Mouse (Mus musculus) lung, postnatal 0 days (tissue): Measurements from ENCODE around the gene Eps8l3.

Source experiments
- CTCF ChIP-seq: IDR thresholded peaks from 2 replicates; pipeline ENCODE4 v1.5.1; 2016; ENCODE audit warnings: antibody characterized with exemption, mild to moderate bottlenecking
- EP300 ChIP-seq: IDR thresholded peaks from 2 replicates; pipeline ENCODE4 v1.6.1; 2016; ENCODE audit warnings: antibody characterized with exemption, mild to moderate bottlenecking, control low read depth

DNA sequence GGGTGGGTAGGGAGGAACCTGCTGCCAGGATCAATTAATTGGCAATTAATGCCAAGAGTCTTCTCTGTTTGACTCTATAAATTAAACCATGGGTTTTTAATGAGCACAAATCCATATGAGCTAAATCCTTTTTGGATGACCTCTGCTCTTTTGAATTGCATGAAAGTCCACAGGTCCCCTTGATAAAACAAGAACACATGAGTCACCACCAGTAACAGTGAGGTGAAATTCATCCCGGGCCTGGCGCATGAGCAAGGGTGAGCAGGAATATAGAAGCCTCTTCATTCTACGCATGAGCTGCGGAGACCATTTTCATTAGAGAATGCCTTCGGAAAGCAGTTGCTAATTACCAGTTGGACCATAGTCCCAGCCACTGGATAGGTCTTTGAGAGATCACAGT lies 43.3 kb downstream of the Eps8l3 start:
- TF ChIP-seq CTCF (no peak), EP300 (no peak)
